Mouse (Mus musculus) testis, postnatal 10 days (tissue): Measurements from ENCODE around the gene Ankrd6.

ENCODE experiments used
- DNase-seq: peaks from one replicate; pipeline ENCODE4 v3.0.0; 2021; ENCODE audit warnings: low spot score

The Ankrd6 gene

DNA sequence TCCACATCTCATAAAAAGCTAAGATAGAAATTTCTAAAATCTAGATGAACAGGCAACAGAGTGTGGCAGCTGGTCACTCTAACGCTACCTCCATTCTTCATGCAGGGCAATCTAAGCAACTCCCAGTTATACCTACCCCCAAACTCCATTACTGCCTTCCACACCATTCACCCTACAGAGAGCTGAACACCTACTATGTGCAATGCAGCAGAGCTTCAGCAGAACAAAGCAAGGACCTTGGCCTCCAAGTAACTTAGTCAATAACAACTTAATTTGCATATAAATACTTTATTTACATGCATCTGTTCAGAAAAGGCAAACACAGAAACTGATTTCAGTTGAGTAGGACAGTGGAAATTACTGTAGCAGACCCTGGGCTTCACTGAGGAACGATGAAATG lies 44.7 kb downstream of the Ankrd6 start:
- no peak for DNase-seq

DNA sequence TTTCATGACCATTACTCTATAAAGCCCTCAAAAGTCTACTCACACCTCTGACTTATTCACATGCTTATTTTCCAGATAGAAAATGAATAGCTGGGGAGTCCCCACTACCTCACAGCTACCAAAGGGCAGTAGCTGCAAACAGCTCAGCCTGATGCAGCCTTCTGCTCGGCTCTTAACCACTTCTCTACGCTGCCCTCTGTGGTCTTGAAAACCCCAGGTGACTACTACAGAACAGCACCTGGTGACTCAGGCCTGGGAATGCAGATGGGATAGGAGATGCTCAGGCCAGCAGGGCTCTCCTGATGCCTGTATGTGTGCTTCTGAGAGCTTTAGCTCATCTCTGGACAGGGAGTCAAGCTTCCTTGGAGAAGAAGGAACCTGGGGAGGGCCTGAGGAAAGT lies 45.3 kb downstream of the Ankrd6 start:
- DNase-seq: no peak

DNA sequence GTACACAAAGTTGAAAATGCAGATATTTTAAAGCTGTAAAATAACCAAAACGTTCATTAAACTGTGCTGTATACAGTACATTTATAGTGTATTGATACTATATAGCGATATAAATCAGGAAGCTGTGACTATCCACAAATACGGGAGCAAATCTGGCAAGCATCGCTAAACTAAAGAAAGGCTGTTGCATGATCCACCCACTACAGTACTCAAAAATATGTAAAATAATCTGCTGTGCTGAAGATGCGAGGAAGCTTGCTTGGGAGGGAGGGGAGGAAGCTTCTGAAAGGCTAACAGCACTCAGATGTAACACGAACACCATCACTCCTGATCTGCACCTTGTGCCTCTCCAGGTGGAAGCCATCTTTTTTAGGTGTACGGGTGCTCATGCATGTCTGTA lies 46.8 kb downstream of the Ankrd6 start:
- no peak for DNase-seq

DNA sequence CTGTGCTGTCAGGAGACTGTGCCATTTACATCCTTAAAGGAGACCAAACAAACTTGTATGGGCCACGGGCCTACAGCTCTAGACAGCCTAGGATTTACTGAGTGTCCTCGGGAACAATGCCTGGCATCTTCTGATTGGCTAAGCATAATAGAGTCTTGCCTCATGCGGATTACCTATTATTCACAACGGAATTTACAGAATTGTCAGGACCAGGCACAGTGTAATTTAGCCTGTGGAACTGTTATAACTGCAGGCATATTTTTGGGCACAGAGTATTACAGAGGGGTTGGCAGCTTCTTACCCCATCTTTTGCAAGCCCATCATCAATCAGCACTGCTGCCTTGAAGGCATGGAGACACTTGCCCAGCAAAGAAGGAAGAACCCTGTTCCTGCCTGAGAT lies 51.6 kb downstream of the Ankrd6 start:
- no peak for DNase-seq

DNA sequence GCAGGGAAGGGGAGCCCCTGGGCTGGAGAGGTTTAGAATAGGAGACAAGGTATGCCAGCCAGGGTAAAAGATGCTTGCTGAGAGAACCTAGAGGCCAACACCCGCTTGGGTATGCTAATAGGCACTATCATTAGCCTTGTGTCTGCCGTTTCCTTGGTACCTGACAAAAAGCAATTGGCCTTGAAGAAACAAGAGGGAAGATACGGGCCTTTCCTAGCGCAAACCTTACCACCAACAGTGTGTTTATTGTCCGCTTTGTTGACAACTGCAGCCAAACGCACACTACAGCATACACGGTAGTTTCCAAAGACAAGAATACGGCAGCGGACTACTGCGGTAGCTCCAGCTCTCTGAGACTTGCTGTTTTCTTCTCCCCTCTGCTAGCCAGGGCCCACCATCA lies 59.3 kb downstream of the Ankrd6 start:
- no peak for DNase-seq

DNA sequence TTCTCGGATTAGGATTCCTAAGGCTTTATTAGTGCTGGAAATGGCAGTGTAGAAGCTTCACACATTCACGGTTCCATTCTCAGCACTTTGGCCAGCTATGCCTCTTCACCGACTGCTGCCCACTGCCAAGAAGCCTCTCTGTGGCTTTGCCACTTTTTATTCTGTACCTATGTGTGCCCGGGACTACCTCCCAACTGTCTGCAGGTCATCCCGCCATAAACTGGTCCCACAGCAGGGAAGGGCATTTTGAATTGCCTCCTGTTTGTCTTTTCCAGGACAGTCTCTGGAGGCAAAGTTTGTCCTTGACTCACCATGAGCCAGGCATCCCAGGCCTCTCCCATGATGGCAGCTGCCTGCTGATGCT lies 59.9 kb downstream of the Ankrd6 start:
- no peak for DNase-seq

DNA sequence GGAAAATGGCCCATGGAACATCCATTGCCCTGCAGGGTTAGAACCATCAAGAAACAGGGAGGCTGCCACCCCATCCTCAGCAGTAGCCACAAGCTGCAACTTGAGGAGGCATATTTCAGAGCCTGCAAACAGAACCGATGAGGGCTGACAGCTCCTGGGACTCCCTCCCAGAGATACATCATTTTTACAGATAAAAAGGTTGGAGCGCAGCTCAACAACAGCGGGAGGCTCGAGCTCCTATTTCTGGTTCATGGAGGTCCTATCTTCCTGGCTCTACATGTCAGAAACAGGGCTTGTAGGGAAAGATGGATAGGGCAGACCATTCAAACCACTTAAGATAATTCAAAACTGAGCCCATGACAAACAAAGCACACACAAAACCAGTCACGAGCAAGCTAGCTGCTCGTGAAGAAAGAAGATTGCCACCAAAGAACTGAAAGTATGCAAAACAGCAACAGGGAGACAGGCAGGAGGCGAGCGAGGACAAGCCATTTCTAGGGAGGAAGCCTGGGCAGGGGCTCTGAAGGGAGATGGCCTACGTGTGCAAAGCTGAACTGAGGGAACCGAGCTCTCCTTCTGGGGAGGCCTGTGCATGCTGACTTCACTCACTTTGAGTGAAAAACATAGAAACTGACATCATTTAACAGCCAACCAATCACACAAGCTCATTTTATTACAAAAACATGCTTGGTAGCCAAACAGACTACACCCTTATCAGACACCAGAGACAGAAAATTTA lies 60.5 kb downstream of the Ankrd6 start:
- no peak for DNase-seq

DNA sequence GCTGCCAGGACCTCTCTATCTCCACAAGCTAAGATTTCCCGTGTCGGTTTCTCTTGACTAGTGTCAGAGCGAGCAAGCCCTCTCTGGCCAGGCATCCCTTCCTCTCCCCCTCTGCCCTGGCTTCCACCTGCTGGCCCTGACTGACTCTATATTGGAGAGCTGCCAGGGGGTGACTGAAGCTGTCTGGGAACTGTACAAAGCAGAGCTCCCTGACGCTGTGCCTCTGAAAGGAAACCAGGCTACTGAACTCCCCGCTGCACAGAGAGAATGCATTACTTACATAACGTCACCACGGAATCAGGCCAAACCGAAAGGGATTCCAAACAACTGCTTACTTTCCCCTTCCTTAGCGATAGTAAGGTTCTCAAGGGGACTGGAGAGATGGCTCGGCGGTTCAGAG lies 61.4 kb downstream of the Ankrd6 start:
- peak; percentile 42 for DNase-seq

DNA sequence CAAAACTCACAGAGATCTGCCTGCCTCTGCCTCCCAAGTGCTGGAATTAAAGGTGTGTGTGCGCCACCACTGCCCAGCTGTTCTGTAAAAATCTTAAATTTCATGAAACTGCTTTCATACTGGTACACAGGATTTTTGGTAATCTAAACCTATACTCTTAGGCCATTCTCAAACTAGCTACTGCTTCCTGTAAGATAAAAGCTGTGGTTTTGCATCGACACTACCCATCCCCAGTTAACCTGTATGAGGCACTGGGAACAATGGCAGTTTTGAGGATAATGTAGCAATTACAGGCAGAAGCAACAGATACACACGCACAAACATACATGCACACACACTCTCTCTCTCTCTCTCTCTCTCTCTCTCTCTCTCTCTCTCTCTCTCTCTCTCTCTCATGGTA lies 64.2 kb downstream of the Ankrd6 start:
- DNase-seq: no peak

DNA sequence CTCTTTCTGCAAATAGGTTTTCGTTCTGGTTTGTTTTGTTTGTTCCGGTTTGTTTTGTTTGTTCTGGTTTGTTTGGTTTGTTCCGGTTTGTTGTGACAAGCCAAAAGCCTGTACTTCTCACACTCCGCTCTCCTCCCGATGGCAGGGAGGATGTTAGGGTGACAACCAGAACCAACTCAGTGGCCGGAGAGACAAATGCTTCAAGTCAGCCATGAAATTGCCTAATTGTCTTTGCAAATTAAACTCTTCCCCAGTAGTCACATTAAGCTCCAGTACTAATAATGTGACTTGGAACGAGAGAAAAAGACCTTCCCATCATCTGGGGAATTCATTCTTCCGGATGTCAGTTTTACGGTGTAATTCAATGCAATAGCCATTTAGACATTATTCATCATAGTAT lies 66.0 kb downstream of the Ankrd6 start:
- DNase-seq: no peak

DNA sequence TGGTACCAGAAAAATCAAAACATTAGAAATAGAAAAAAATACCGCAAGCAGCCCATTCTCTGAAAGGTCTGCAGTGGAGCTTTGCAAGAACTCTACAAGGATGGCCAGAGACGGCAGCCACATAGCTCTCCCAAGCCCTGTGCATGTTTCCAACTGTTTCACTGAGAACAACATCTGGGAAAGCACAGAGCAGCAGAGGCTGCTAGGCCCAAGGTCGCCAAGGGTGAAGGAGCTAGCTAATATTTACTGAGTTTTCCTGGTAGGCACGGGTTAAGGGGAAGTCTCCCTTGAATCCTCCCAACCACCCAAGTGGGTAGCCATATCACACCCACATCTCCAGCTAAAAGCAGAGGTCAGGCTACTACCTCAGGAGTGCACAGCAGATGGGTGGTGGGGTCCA lies 69.6 kb downstream of the Ankrd6 start:
- no peak for DNase-seq

DNA sequence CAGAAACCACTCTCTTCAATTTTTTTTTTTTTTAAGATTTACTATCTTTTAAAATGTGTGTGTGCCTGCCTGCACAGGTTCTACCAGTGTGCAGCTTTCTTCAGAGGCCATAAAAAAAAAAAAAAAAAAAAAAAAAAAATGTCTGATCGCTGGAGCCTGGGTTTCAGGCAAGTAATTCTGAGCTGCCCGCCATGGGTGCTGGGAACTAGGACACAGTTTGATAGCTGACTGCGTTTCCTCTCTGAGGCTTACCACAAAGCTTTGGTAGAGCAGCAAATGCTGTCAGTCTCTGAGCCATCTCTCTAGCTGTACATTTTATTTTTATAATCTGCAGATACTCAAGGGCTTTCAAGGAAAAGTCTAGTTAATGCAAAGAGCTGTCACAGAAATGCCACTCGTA lies 76.0 kb downstream of the Ankrd6 start:
- no peak for DNase-seq

DNA sequence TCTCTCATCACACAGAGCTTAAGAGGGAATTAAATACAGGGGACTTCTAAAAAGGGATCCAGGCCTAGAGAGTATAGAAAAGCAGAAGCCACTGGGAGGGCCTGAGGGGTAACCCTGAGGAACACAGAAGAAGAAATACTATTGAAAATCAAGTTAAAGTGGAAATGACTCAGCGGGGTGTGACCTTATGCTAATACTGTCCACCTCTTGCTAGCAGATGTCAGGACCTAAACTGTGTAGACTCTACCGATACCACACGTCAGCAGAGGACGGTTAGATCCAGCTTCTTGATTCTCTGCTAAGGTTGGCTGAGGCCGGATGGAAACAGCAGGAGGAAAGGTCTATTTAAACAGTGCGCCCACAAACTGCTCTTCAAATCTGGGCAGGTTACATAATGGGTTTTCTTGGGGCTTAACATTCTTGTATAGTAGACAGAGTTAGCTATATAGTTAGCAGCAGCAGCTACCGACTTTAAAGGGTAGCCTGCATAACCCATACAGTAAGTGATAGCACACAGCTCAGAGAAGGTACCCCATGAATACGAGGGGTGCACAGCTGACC lies 78.4 kb downstream of the Ankrd6 start:
- no peak for DNase-seq

DNA sequence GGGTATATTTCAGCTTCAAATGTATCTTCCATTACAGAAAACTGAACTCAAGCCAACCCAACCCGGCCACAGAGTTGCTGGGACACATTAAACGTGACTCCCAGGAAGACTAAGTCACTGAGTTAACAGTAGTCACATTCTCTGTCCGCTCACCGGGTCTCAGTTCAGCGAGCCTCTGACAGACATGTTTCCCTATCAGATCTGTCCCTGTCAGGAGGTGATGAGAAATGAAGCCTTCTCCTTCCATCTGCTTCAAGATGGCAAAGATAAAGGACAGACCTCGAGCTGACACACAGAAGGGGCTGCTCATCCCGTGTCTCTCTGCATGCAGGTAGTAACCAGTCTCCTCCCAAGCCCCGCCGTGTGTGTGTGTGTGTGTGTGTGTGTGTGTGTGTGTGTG lies 81.3 kb downstream of the Ankrd6 start:
- DNase-seq: no peak

DNA sequence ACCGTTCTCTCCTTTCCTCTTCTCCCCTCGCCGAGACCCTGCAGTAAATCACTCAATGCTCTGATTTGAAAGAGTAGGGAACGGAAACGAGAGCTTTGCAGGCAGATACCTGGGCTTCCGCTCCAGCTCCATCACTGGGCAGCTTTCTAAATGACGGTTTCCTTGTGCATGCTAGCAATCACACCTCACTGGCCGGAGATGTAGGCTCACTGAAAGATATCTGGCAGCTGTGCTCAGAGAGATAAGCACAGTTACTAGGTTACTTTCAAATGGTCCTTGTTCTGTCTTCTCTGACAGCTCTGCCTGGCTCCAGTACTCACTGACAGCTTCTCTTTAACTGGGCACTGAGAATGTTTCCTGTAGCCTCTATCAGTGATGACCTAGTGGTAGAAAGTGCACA lies 81.8 kb downstream of the Ankrd6 start:
- no peak for DNase-seq

DNA sequence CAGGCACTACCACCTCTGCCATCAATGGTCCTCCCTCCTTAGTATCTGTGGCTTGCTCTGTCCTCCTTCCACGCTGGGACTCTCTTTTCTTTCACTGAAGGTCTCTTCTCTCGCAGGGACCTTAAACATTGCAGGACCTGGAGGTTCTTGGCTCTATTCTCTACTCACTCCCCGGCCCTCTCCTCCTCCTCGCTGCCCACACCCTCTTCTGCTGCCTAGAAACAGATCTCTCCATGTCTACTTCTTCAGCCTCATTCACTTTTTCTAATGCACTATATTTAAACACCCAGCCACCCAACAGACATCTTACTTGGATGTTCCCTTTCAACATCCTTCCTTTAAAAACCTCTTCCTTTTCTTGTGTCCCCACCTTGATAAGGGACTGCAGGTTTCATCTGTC lies 82.2 kb downstream of the Ankrd6 start:
- DNase-seq: no peak

DNA sequence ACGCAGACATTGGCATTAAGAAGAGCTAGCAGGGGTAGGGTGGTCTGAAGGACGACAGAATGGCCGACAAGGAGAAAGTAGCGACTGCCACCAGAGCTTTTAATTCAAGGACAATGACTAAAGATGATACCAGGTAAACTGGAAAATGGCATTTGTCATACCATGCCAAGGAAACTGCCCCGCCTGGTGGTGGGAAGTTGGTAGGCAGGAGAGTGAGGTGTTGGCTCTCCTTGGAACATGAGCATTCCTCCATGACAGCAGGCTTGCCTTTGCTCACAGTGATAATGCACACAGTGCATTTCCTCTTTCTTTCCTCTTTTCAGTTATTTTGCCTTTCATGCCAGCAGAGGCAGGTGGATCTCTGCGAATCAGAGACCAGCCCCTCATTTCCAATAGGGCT lies 83.2 kb downstream of the Ankrd6 start:
- DNase-seq: no peak

DNA sequence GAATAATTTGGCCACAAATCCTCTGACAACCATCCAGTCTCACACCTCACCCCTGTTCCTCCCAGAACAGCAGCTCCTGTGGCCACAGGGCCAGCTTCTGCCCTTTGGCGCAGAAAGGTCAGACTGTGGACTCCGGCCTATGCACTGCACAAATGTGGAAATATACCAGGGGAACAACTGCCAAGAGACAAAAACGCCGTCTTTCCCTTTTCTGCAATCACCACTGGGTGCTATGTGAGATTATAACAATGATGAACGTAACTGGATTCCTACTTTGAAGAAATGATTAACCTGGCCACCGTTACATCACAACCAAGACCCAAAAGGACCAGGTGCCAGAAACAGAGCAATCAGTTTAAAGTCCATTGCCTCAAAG lies 85.8 kb downstream of the Ankrd6 start:
- no peak for DNase-seq

DNA sequence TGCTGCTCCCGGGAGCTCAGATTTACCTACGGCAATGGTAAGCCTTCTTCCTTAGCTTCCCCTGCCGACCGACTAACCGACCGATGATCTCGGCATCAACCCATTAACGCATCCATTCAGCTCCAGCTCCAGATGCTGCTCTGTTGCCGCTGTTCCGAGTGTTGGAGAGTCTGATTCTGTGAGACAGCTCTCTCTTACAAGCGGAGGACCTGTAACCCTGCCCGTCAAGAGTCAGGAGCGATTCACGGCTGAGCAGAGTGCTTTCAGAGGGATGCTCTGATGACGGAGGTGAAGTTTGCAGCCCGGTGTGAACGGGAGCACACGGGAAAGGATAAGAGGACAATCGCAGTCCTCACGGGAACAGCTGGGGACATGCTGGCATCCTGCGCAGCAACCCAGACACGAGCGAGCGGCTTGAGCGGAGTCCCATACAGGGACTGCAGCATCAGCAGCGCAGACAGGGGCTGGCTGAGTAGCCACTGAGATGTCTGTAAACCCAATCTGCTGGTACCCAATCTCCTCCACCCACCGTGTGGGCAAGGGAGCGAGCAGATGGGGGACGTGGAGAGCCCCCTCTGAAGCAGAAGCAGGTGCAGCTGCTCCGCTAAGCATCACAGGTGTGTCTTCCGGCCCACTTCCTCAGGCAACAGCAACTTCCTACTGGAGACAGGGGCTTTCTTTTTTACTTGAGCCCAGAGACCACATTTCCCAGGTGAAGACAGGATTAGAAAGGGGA lies 86.3 kb downstream of the Ankrd6 start:
- no peak for DNase-seq

DNA sequence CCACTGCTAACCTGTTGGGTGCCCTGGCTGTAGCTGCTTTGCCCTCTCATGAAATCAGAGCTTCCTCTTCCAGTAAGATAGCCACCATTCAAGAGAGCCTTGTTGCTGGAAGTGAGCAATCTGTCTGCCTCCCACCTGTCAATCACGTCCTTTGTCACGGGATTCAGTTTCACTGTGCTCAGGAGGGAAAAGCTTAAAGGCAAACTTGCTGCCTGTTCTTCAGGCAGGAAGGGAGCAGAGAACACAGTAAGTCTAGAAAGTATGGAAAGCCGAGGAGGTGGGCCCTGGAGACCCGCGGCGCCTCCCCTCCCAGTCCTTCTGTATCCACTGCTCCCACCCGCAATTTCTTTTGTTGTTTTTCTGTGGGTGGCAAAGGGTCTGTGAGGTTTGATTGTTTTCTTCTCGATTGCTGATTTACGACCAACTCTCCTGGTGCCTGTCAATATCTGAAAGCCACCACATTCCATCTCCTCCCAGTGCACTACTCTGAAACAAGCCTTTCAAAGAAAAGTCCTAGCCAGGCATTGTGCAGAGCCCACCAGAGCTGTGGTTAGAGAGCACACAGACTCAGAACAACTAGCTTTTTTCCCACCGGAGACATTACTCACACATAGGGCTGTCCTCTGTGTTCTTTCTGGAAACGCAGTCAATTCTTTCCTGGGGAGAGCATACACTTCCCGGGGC lies 87.1 kb downstream of the Ankrd6 start:
- no peak for DNase-seq

DNA sequence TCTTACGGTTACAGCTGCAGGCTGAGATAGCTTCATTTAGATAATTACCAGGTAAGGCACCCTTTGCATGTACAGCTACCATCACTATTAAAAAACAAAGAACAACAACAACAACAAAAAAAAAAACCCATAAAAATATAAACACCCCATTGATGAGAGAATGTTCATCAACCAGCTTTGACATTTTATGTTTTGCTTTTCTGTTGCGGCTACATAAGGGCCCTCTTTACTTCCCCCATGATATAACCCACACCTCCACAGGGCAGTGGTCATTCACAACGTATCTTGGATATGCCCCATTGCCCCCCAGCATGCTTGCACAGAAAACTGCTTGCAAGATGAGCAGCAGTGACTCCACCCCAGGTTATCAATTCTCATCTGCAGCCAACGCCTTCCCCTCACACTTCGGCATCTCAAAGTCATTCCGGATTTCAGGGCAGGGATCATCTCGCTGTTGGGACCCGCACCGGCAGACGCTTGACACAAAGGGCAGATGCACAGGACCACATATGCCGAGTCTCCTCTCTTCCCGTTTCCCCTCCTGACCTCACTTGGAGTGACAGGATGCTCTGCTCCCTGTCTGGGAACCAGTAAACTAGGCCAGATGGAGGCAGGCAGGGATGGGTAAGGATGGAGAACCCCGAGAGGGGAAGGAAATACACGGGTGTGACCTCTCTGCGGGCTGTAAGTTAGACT lies 87.7 kb downstream of the Ankrd6 start:
- no peak for DNase-seq

DNA sequence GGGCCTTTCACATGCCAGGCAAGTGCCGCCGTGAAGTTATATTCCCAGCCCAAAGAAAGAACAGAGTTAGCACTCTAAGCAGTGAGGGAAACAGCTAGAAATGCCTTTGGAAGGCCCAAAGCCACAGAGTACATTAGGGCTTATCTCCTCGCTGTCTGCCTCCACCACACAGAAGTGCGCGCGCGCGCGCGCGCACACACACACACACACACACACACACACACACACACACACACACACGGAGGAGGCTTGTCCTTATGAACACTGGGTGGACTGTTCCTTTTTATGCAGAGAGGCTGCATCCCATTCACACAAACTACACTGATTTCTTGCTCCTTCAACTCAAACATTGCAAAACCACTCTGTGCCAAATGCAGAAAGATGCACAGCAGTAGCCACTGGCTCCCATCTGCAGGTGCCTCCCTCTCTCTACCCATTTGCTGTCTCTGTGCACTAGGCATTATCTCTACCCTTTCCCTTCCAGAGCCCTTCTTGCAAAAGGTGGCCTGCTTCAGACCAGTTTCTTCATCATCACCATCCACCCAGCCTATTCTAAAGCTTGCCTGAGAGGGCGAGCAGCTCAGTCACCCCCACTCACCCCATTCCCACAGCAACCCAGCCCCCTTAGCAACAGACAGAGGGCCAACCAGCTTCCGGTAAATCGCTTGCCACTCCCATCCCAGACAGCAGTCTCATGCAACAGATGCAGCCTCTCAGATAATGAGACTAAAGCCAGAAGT lies 88.5 kb downstream of the Ankrd6 start:
- no peak for DNase-seq
